Mouse (Mus musculus): ENCODE data around the gene Ttc21a. TPM values are rescaled to one million over a fixed set of nuclear protein-coding genes. Genes with fewer than 3 reads are reported as not detected.
A peak's percentile ranks its signal among the peaks of the same experiment; 100 is the strongest.

The Ttc21a gene
- polyA plus RNA-seq, 1 experiment from 2014 or later = 0.39 TPM

- H3K27ac ChIP-seq (ENCODE audit: low read length) = peak overlapping the region; percentile 95
- H3K27me3 ChIP-seq (ENCODE audit: control insufficient read depth, insufficient read depth, low read length) = no peaks in the 10 kb centered on the region
- H3K4me1 ChIP-seq (ENCODE audit: control insufficient read depth, insufficient read depth, low read length) = peaks cover 59% of the 10 kb centered on the region
- peak; percentile 26 for ATAC-seq (replicated peaks; ENCODE audit: extremely low read depth, insufficient read depth, low FRiP score)
- peak overlapping the region; percentile 90 for H3K4me3 ChIP-seq (ENCODE audit: low read length)
- H3K36me3 ChIP-seq (ENCODE audit: control insufficient read depth, insufficient read depth) = no peaks in the 10 kb centered on the region
- peak overlapping the region; percentile 93 for H3K4me2 ChIP-seq (ENCODE audit: low read depth, low read length)
- 2% methylated on average over 11 of the region's 11 CpGs for WGBS
- no peaks in the 10 kb centered on the region for H3K9me3 ChIP-seq (replicated peaks; ENCODE audit: control insufficient read depth, low read length)
- H3K9ac ChIP-seq (ENCODE audit: low read length) = peak overlapping the region; percentile 93
Measured at GRCm38 (mm10) chr9:119982241-119982811, 44.9 kb downstream of the Ttc21a start.

- Histone ChIP-seq H3K36me3 (ENCODE audit: control insufficient read depth, insufficient read depth) (no peaks in the 10 kb centered on the region), H3K4me1 (ENCODE audit: control insufficient read depth, insufficient read depth, low read length) (peaks cover 52% of the 10 kb centered on the region), H3K9me3 (replicated peaks; ENCODE audit: control insufficient read depth, low read length) (no peaks in the 10 kb centered on the region), H3K4me3 (ENCODE audit: low read length) (peak overlapping the region; percentile 90), H3K4me2 (ENCODE audit: low read depth, low read length) (peak overlapping the region; percentile 93), H3K27ac (ENCODE audit: low read length) (peak overlapping the region; percentile 95), H3K9ac (ENCODE audit: low read length) (peak overlapping the region; percentile 93), H3K27me3 (ENCODE audit: control insufficient read depth, insufficient read depth, low read length) (no peaks in the 10 kb centered on the region)
- WGBS = under 1% methylated on average over 46 of the region's 48 CpGs
- no peak; the same call in 1 of the 2 replicates for ATAC-seq (replicated peaks; ENCODE audit: extremely low read depth, insufficient read depth, low FRiP score)
Measured at GRCm38 (mm10) chr9:119982956-119983551, 45.6 kb downstream of the Ttc21a start.

- ATAC-seq (replicated peaks; ENCODE audit: extremely low read depth, insufficient read depth, low FRiP score) = peak; percentile 71
- Histone ChIP-seq H3K4me2 (ENCODE audit: low read depth, low read length) (peak overlapping the region; percentile 93), H3K4me3 (ENCODE audit: low read length) (peak overlapping the region; percentile 90), H3K27ac (ENCODE audit: low read length) (peak overlapping the region; percentile 95), H3K27me3 (ENCODE audit: control insufficient read depth, insufficient read depth, low read length) (no peaks in the 10 kb centered on the region), H3K4me1 (ENCODE audit: control insufficient read depth, insufficient read depth, low read length) (peaks cover 44% of the 10 kb centered on the region), H3K9ac (ENCODE audit: low read length) (peak overlapping the region; percentile 93), H3K36me3 (ENCODE audit: control insufficient read depth, insufficient read depth) (no peaks in the 10 kb centered on the region), H3K9me3 (replicated peaks; ENCODE audit: control insufficient read depth, low read length) (no peaks in the 10 kb centered on the region)
- under 1% methylated on average over 79 of the region's 79 CpGs for WGBS
Measured at GRCm38 (mm10) chr9:119983585-119984535, 46.5 kb downstream of the Ttc21a start.

GRCm38 (mm10) chr9:119984536-119985011 is 47.2 kb downstream of the Ttc21a start, which contains the start of gene Csrnp1:
Gene Csrnp1, minus strand, starts transcription at chr9:119984658.
- ATAC-seq (replicated peaks; ENCODE audit: extremely low read depth, insufficient read depth, low FRiP score) = no peak
- H3K4me3 ChIP-seq (ENCODE audit: low read length) = peak within 1 kb of the TSS; percentile 90
- peak within 1 kb of the TSS; percentile 93 for H3K4me2 ChIP-seq (ENCODE audit: low read depth, low read length)
- peak within 1 kb of the TSS; percentile 95 for H3K27ac ChIP-seq (ENCODE audit: low read length)
- H3K4me1 ChIP-seq (ENCODE audit: control insufficient read depth, insufficient read depth, low read length) = peaks cover 37% of the 10 kb centered on the region
- peak within 1 kb of the TSS; percentile 93 for H3K9ac ChIP-seq (ENCODE audit: low read length)
- H3K27me3 ChIP-seq (ENCODE audit: control insufficient read depth, insufficient read depth, low read length) = no peaks in the 10 kb centered on the region
- H3K9me3 ChIP-seq (replicated peaks; ENCODE audit: control insufficient read depth, low read length) = no peaks in the 10 kb centered on the region
- 13% methylated on average over 14 of the region's 14 CpGs for WGBS
- no peaks in the 10 kb centered on the region for H3K36me3 ChIP-seq (ENCODE audit: control insufficient read depth, insufficient read depth)

GRCm38 (mm10) chr9:119985881-119986574 is 48.6 kb downstream of the Ttc21a start:
- no peaks in the 10 kb centered on the region for H3K9me3 ChIP-seq (replicated peaks; ENCODE audit: control insufficient read depth, low read length)
- H3K4me3 ChIP-seq (ENCODE audit: low read length) = no peak overlapping the region
- no peaks in the 10 kb centered on the region for H3K36me3 ChIP-seq (ENCODE audit: control insufficient read depth, insufficient read depth)
- H3K9ac ChIP-seq (ENCODE audit: low read length) = no peak overlapping the region
- H3K4me2 ChIP-seq (ENCODE audit: low read depth, low read length) = no peak overlapping the region
- ATAC-seq (replicated peaks; ENCODE audit: extremely low read depth, insufficient read depth, low FRiP score) = no peak
- H3K27ac ChIP-seq (ENCODE audit: low read length) = no peak overlapping the region
- 78% methylated on average over 10 of the region's 10 CpGs for WGBS
- peaks cover 24% of the 10 kb centered on the region for H3K4me1 ChIP-seq (ENCODE audit: control insufficient read depth, insufficient read depth, low read length)
- H3K27me3 ChIP-seq (ENCODE audit: control insufficient read depth, insufficient read depth, low read length) = no peaks in the 10 kb centered on the region

- Histone ChIP-seq H3K4me2 (ENCODE audit: low read depth, low read length) (no peak overlapping the region), H3K4me1 (ENCODE audit: control insufficient read depth, insufficient read depth, low read length) (peaks cover 9% of the 10 kb centered on the region), H3K27me3 (ENCODE audit: control insufficient read depth, insufficient read depth, low read length) (no peaks in the 10 kb centered on the region), H3K9me3 (replicated peaks; ENCODE audit: control insufficient read depth, low read length) (no peaks in the 10 kb centered on the region), H3K27ac (ENCODE audit: low read length) (no peak overlapping the region), H3K4me3 (ENCODE audit: low read length) (no peak overlapping the region), H3K9ac (ENCODE audit: low read length) (no peak overlapping the region), H3K36me3 (ENCODE audit: control insufficient read depth, insufficient read depth) (no peaks in the 10 kb centered on the region)
- no peak for ATAC-seq (replicated peaks; ENCODE audit: extremely low read depth, insufficient read depth, low FRiP score)
- 45% methylated on average over 7 of the region's 7 CpGs for WGBS
Measured at GRCm38 (mm10) chr9:119988304-119988703, 50.9 kb downstream of the Ttc21a start.

GRCm38 (mm10) chr9:119991310-119991709 is 53.9 kb downstream of the Ttc21a start:
- Histone ChIP-seq H3K27ac (ENCODE audit: low read length) (no peak overlapping the region), H3K4me2 (ENCODE audit: low read depth, low read length) (no peak overlapping the region), H3K4me3 (ENCODE audit: low read length) (no peak overlapping the region), H3K9me3 (replicated peaks; ENCODE audit: control insufficient read depth, low read length) (no peaks in the 10 kb centered on the region), H3K36me3 (ENCODE audit: control insufficient read depth, insufficient read depth) (no peaks in the 10 kb centered on the region), H3K9ac (ENCODE audit: low read length) (no peak overlapping the region), H3K27me3 (ENCODE audit: control insufficient read depth, insufficient read depth, low read length) (no peaks in the 10 kb centered on the region), H3K4me1 (ENCODE audit: control insufficient read depth, insufficient read depth, low read length) (no peaks in the 10 kb centered on the region)
- no peak for ATAC-seq (replicated peaks; ENCODE audit: extremely low read depth, insufficient read depth, low FRiP score)
- WGBS = 27% methylated on average over 5 of the region's 5 CpGs

GRCm38 (mm10) chr9:119993092-119993844 is 55.9 kb downstream of the Ttc21a start:
- Histone ChIP-seq H3K4me1 (ENCODE audit: control insufficient read depth, insufficient read depth, low read length) (no peaks in the 10 kb centered on the region), H3K36me3 (ENCODE audit: control insufficient read depth, insufficient read depth) (no peaks in the 10 kb centered on the region), H3K9ac (ENCODE audit: low read length) (no peak overlapping the region), H3K9me3 (replicated peaks; ENCODE audit: control insufficient read depth, low read length) (no peaks in the 10 kb centered on the region), H3K4me2 (ENCODE audit: low read depth, low read length) (no peak overlapping the region), H3K4me3 (ENCODE audit: low read length) (no peak overlapping the region), H3K27me3 (ENCODE audit: control insufficient read depth, insufficient read depth, low read length) (no peaks in the 10 kb centered on the region), H3K27ac (ENCODE audit: low read length) (no peak overlapping the region)
- ATAC-seq (replicated peaks; ENCODE audit: extremely low read depth, insufficient read depth, low FRiP score) = no peak
- WGBS = 55% methylated on average over 10 of the region's 10 CpGs

Measured in heart, embryonic 16.5 days (tissue).